Mouse (Mus musculus) 3134 (cell line): ENCODE results near the gene Plekhh3.
A peak's percentile ranks its signal among the peaks of the same experiment; 100 is the strongest.

Experiments
- DNase-seq: peaks from one replicate; pipeline ENCODE4 v3.0.0-alpha.2; 2011; ENCODE audit warnings: low spot score; ENCODE audit not compliant: insufficient read length; ENCODE audit errors: extremely low read depth

Gene Plekhh3

GRCm38 (mm10) chr11:101187541-101187940 is 16.4 kb upstream of the Plekhh3 start:
- DNase-seq = no peak

- DNase-seq = no peak
Observed at GRCm38 (mm10) chr11:101186526-101187247, 15.5 kb upstream of the Plekhh3 start.

GRCm38 (mm10) chr11:101185441-101185840 is 14.3 kb upstream of the Plekhh3 start:
- no peak for DNase-seq

- DNase-seq = no peak
Observed at GRCm38 (mm10) chr11:101184984-101185383, 13.8 kb upstream of the Plekhh3 start.

GRCm38 (mm10) chr11:101182771-101183517 is 11.8 kb upstream of the Plekhh3 start:
- DNase-seq = no peak

- no peak for DNase-seq
Observed at GRCm38 (mm10) chr11:101181961-101182360, 10.8 kb upstream of the Plekhh3 start.

GRCm38 (mm10) chr11:101180846-101181740 is 9.9 kb upstream of the Plekhh3 start:
- no peak for DNase-seq

- DNase-seq = no peak
Observed at GRCm38 (mm10) chr11:101180261-101180660, 9.1 kb upstream of the Plekhh3 start.

- no peak for DNase-seq
Observed at GRCm38 (mm10) chr11:101179306-101179705, 8.2 kb upstream of the Plekhh3 start.

- DNase-seq = no peak
Observed at GRCm38 (mm10) chr11:101178061-101179058, 7.2 kb upstream of the Plekhh3 start.

GRCm38 (mm10) chr11:101176933-101177773 is 6.0 kb upstream of the Plekhh3 start:
- no peak for DNase-seq

- DNase-seq = no peak
Observed at GRCm38 (mm10) chr11:101176117-101176691, 5.1 kb upstream of the Plekhh3 start.

- DNase-seq = no peak
Observed at GRCm38 (mm10) chr11:101175636-101176116, 4.5 kb upstream of the Plekhh3 start.

- DNase-seq = peak; percentile 49
Observed at GRCm38 (mm10) chr11:101174851-101175628, 3.9 kb upstream of the Plekhh3 start, which contains the start of gene Ccr10. Gene Ccr10 (minus strand): TSS chr11:101175443.

GRCm38 (mm10) chr11:101174389-101174745 is 3.2 kb upstream of the Plekhh3 start:
- DNase-seq = peak; percentile 67

- peak; percentile 93 for DNase-seq
Observed at GRCm38 (mm10) chr11:101173631-101174388, 2.7 kb upstream of the Plekhh3 start.

- peak; percentile 79 for DNase-seq
Observed at GRCm38 (mm10) chr11:101173112-101173511, 2.0 kb upstream of the Plekhh3 start.
